Mouse (Mus musculus): Measurements from ENCODE around the gene Sycp3. TPM values are rescaled to one million over a fixed set of nuclear protein-coding genes. Genes with fewer than 3 reads are reported as not detected.

Sycp3 gene
- total RNA-seq (2014; rRNA removed; ENCODE audit: low replicate concordance) (not detected in 2 replicates), polyA plus RNA-seq (2015; fragmentation: Nextera tagmentation; extraction: Ambion mirVana) (0.18 and 0.20 TPM in 2 replicates)

- Histone ChIP-seq H3K4me1 (ENCODE audit: control insufficient read depth, insufficient read depth) (no peaks in the 10 kb centered on the region), H3K4me2 (ENCODE audit: low read depth, low read length) (no peak within 1 kb of the TSS), H3K27me3 (ENCODE audit: control insufficient read depth, insufficient read depth, low read length) (no peaks in the 10 kb centered on the region), H3K4me3 (ENCODE audit: low read depth, low read length) (no peak within 1 kb of the TSS), H3K9ac (replicated peaks; ENCODE audit: low read depth, low read length) (no peak within 1 kb of the TSS), H3K36me3 (replicated peaks; ENCODE audit: control insufficient read depth, insufficient read depth, low read length) (peaks cover 3% of the 10 kb centered on the region; the same call in 1 of the 2 replicates), H3K27ac (ENCODE audit: low read depth) (no peak within 1 kb of the TSS), H3K9me3 (replicated peaks; ENCODE audit: control insufficient read depth, low read length) (no peaks in the 10 kb centered on the region)
- DNase-seq (ENCODE audit: low spot score) (no peak), ATAC-seq (ENCODE audit: insufficient read depth, low read depth) (peak; percentile 39; the same call in 1 of the 2 replicates)
- 75% methylated on average over 33 of the region's 33 CpGs for WGBS
- TF ChIP-seq EP300 (IDR thresholded peaks at IDR 0.05; ENCODE audit: low read depth) (no peak), CTCF (IDR thresholded peaks at IDR 0.05; ENCODE audit: low read depth) (no peak)
Measured at GRCm38 (mm10) chr10:88459502-88459992, at the start of gene Sycp3. Gene Sycp3 (plus strand): TSS chr10:88459569.

- no peak overlapping the region for H3K27ac ChIP-seq (ENCODE audit: low read depth)
Measured at GRCm38 (mm10) chr10:88409751-88410150, 49.6 kb upstream of the Sycp3 start.

GRCm38 (mm10) chr10:88412290-88412995 lies 46.9 kb upstream of the Sycp3 start:
- no peak for ATAC-seq (ENCODE audit: insufficient read depth, low read depth)
- WGBS: 73% methylated on average over 17 of the region's 17 CpGs
- H3K9ac ChIP-seq (replicated peaks; ENCODE audit: low read depth, low read length): no peak overlapping the region
- peaks cover 13% of the 10 kb centered on the region for H3K4me1 ChIP-seq (ENCODE audit: control insufficient read depth, insufficient read depth)
- H3K9me3 ChIP-seq (replicated peaks; ENCODE audit: control insufficient read depth, low read length): no peaks in the 10 kb centered on the region
- DNase-seq (ENCODE audit: low spot score): peak; percentile 27
- TF ChIP-seq CTCF (IDR thresholded peaks at IDR 0.05; ENCODE audit: low read depth) (no peak), EP300 (IDR thresholded peaks at IDR 0.05; ENCODE audit: low read depth) (no peak)
- peaks cover 27% of the 10 kb centered on the region for H3K36me3 ChIP-seq (replicated peaks; ENCODE audit: control insufficient read depth, insufficient read depth, low read length)
- no peak overlapping the region for H3K4me2 ChIP-seq (ENCODE audit: low read depth, low read length)
- H3K27me3 ChIP-seq (ENCODE audit: control insufficient read depth, insufficient read depth, low read length): no peaks in the 10 kb centered on the region
- no peak overlapping the region for H3K27ac ChIP-seq (ENCODE audit: low read depth)
- no peak overlapping the region for H3K4me3 ChIP-seq (ENCODE audit: low read depth, low read length)

More at GRCm38 (mm10) chr10:88409751-88410150, 49.6 kb upstream of the Sycp3 start:
- ATAC-seq (ENCODE audit: insufficient read depth, low read depth) (no peak), DNase-seq (ENCODE audit: low spot score) (no peak)
- H3K4me1 ChIP-seq (ENCODE audit: control insufficient read depth, insufficient read depth): peaks cover 21% of the 10 kb centered on the region
- WGBS: 43% methylated on average over 2 of the region's 2 CpGs
- TF ChIP-seq CTCF (IDR thresholded peaks at IDR 0.05; ENCODE audit: low read depth): no peak
- no peak for TF ChIP-seq EP300 (IDR thresholded peaks at IDR 0.05; ENCODE audit: low read depth)
- no peak overlapping the region for H3K4me2 ChIP-seq (ENCODE audit: low read depth, low read length)
- H3K36me3 ChIP-seq (replicated peaks; ENCODE audit: control insufficient read depth, insufficient read depth, low read length): 0 out of 2 replicates have a peak, but pooled peaks cover 8% of the 10 kb centered on the region
- H3K9me3 ChIP-seq (replicated peaks; ENCODE audit: control insufficient read depth, low read length): no peaks in the 10 kb centered on the region
- no peak overlapping the region for H3K9ac ChIP-seq (replicated peaks; ENCODE audit: low read depth, low read length)
- H3K27me3 ChIP-seq (ENCODE audit: control insufficient read depth, insufficient read depth, low read length): no peaks in the 10 kb centered on the region
- H3K4me3 ChIP-seq (ENCODE audit: low read depth, low read length): no peak overlapping the region

GRCm38 (mm10) chr10:88417686-88418085 lies 41.7 kb upstream of the Sycp3 start:
- Histone ChIP-seq H3K9ac (replicated peaks; ENCODE audit: low read depth, low read length) (no peak overlapping the region), H3K4me2 (ENCODE audit: low read depth, low read length) (no peak overlapping the region)

GRCm38 (mm10) chr10:88420141-88420541 lies 39.2 kb upstream of the Sycp3 start:
- Histone ChIP-seq H3K4me2 (ENCODE audit: low read depth, low read length) (0 out of 2 replicates have a peak overlapping the region, but pooled peaks have one; percentile 2), H3K9ac (replicated peaks; ENCODE audit: low read depth, low read length) (no peak overlapping the region), H3K27ac (ENCODE audit: low read depth) (peak overlapping the region; percentile 58), H3K4me1 (ENCODE audit: control insufficient read depth, insufficient read depth) (peaks cover 5% of the 10 kb centered on the region), H3K36me3 (replicated peaks; ENCODE audit: control insufficient read depth, insufficient read depth, low read length) (peaks cover 45% of the 10 kb centered on the region), H3K27me3 (ENCODE audit: control insufficient read depth, insufficient read depth, low read length) (no peaks in the 10 kb centered on the region), H3K4me3 (ENCODE audit: low read depth, low read length) (no peak overlapping the region), H3K9me3 (replicated peaks; ENCODE audit: control insufficient read depth, low read length) (no peaks in the 10 kb centered on the region)
- DNase-seq (ENCODE audit: low spot score) (no peak), ATAC-seq (ENCODE audit: insufficient read depth, low read depth) (no peak)
- 73% methylated on average over 11 of the region's 11 CpGs for WGBS
- TF ChIP-seq EP300 (IDR thresholded peaks at IDR 0.05; ENCODE audit: low read depth) (no peak), CTCF (IDR thresholded peaks at IDR 0.05; ENCODE audit: low read depth) (no peak)

More at GRCm38 (mm10) chr10:88417686-88418085, 41.7 kb upstream of the Sycp3 start:
- no peak overlapping the region for H3K4me3 ChIP-seq (ENCODE audit: low read depth, low read length)
- no peak overlapping the region for H3K27ac ChIP-seq (ENCODE audit: low read depth)
- DNase-seq (ENCODE audit: low spot score) (no peak), ATAC-seq (ENCODE audit: insufficient read depth, low read depth) (no peak)
- no peaks in the 10 kb centered on the region for H3K27me3 ChIP-seq (ENCODE audit: control insufficient read depth, insufficient read depth, low read length)
- TF ChIP-seq CTCF (IDR thresholded peaks at IDR 0.05; ENCODE audit: low read depth): no peak
- TF ChIP-seq EP300 (IDR thresholded peaks at IDR 0.05; ENCODE audit: low read depth): no peak
- no peaks in the 10 kb centered on the region for H3K9me3 ChIP-seq (replicated peaks; ENCODE audit: control insufficient read depth, low read length)
- peaks cover 48% of the 10 kb centered on the region for H3K36me3 ChIP-seq (replicated peaks; ENCODE audit: control insufficient read depth, insufficient read depth, low read length)
- H3K4me1 ChIP-seq (ENCODE audit: control insufficient read depth, insufficient read depth): peaks cover 5% of the 10 kb centered on the region
- WGBS: 85% methylated on average over 5 of the region's 5 CpGs

All from heart, postnatal 0 days (tissue).